Mouse (Mus musculus): Measurements from ENCODE around the gene Gm6096.
A peak's percentile ranks its signal among the peaks of the same experiment; 100 is the strongest.

Gm6096 gene

GRCm38 (mm10) chr7:34235602-34236001 lies 15.2 kb upstream of the Gm6096 start:
- DNase-seq: no peak

- DNase-seq: no peak
Measured at GRCm38 (mm10) chr7:34238086-34238485, 12.8 kb upstream of the Gm6096 start.

- no peak for DNase-seq
Measured at GRCm38 (mm10) chr7:34242176-34242575, 8.7 kb upstream of the Gm6096 start.

GRCm38 (mm10) chr7:34246870-34247499 lies 3.9 kb upstream of the Gm6096 start:
- DNase-seq: no peak

GRCm38 (mm10) chr7:34252030-34252429 lies 1.2 kb downstream of the Gm6096 start:
- DNase-seq: peak; percentile 29

GRCm38 (mm10) chr7:34255137-34255536 lies 4.3 kb downstream of the Gm6096 start:
- DNase-seq: no peak

GRCm38 (mm10) chr7:34255916-34256315 lies 5.1 kb downstream of the Gm6096 start:
- no peak for DNase-seq

GRCm38 (mm10) chr7:34257279-34257678 lies 6.4 kb downstream of the Gm6096 start:
- DNase-seq: no peak

GRCm38 (mm10) chr7:34258407-34258806 lies 7.6 kb downstream of the Gm6096 start:
- DNase-seq: peak; percentile 21

GRCm38 (mm10) chr7:34263437-34263836 lies 12.6 kb downstream of the Gm6096 start:
- no peak for DNase-seq

GRCm38 (mm10) chr7:34265876-34266346 lies 15.1 kb downstream of the Gm6096 start:
- peak; percentile 33 for DNase-seq

- DNase-seq: no peak
Measured at GRCm38 (mm10) chr7:34266421-34266820, 15.6 kb downstream of the Gm6096 start.

GRCm38 (mm10) chr7:34268463-34268862 lies 17.6 kb downstream of the Gm6096 start:
- no peak for DNase-seq

- DNase-seq: no peak
Measured at GRCm38 (mm10) chr7:34272465-34272864, 21.6 kb downstream of the Gm6096 start.

GRCm38 (mm10) chr7:34276066-34276465 lies 25.2 kb downstream of the Gm6096 start:
- DNase-seq: no peak

GRCm38 (mm10) chr7:34277656-34278055 lies 26.8 kb downstream of the Gm6096 start:
- no peak for DNase-seq

- no peak for DNase-seq
Measured at GRCm38 (mm10) chr7:34290450-34291151, 39.8 kb downstream of the Gm6096 start.

- DNase-seq: no peak
Measured at GRCm38 (mm10) chr7:34291265-34291664, 40.4 kb downstream of the Gm6096 start.

GRCm38 (mm10) chr7:34292633-34293032 lies 41.8 kb downstream of the Gm6096 start:
- DNase-seq: no peak

- no peak for DNase-seq
Measured at GRCm38 (mm10) chr7:34296124-34296523, 45.3 kb downstream of the Gm6096 start.

GRCm38 (mm10) chr7:34298818-34299217 lies 48.0 kb downstream of the Gm6096 start:
- no peak for DNase-seq
